Mouse (Mus musculus) myocyte (in vitro differentiated cells): Measurements from ENCODE around the gene Mfrp. TPM values are rescaled to one million over a fixed set of nuclear protein-coding genes. Genes with fewer than 3 reads are reported as not detected.

Experiments
- H3K27me3 ChIP-seq: one replicate; pipeline ENCODE4 v1.6.1; 2011; ENCODE audit not compliant: control insufficient read depth, insufficient read depth, insufficient read length
- H3K36me3 ChIP-seq: one replicate; pipeline ENCODE4 v1.6.1; 2011; ENCODE audit not compliant: control insufficient read depth, insufficient read depth
- H3K4me2 ChIP-seq: one replicate; pipeline ENCODE4 v1.6.1; 2011; ENCODE audit warnings: low read depth, control low read depth
- H3K4me3 ChIP-seq: one replicate; pipeline ENCODE4 v1.5.1; 2011; ENCODE audit warnings: mild to moderate bottlenecking, control low read depth, moderate library complexity
- H3K79me2 ChIP-seq: one replicate; pipeline ENCODE4 v1.6.1; 2011; ENCODE audit not compliant: control insufficient read depth, insufficient read depth
- H3ac ChIP-seq: one replicate; pipeline ENCODE4 v1.6.1; 2011; ENCODE audit not compliant: control insufficient read depth, insufficient read length
- CEBPB ChIP-seq: IDR thresholded peaks from 2 replicates; pipeline ENCODE4 v1.6.1; 2011; ENCODE audit warnings: mild to moderate bottlenecking, moderate library complexity; ENCODE audit not compliant: poor library complexity, insufficient read depth, severe bottlenecking
- E2F4 ChIP-seq: IDR thresholded peaks from one replicate; pipeline ENCODE4 v1.6.1; 2011; ENCODE audit warnings: mild to moderate bottlenecking, control low read depth, moderate library complexity; ENCODE audit not compliant: insufficient read depth
- MAX ChIP-seq: IDR thresholded peaks from one replicate; pipeline ENCODE4 v1.6.1; 2011; ENCODE audit warnings: low read depth, mild to moderate bottlenecking, control low read depth
- MYOD1 ChIP-seq, 3 experiments: IDR thresholded peaks; one replicate each; pipeline ENCODE4 v1.6.1; 2011; ENCODE audit warnings: control low read depth in 2 of 3, low read depth in 2 of 3, mild to moderate bottlenecking in 2 of 3, moderate library complexity in 1 of 3; ENCODE audit not compliant: insufficient read length in 2 of 3, control insufficient read depth in 1 of 3
- MYOG ChIP-seq, 3 experiments: IDR thresholded peaks; one replicate each; pipeline ENCODE4 v1.6.1; 2011; ENCODE audit warnings: control low read depth in 2 of 3, low read depth in 2 of 3, mild to moderate bottlenecking in 2 of 3; ENCODE audit not compliant: insufficient read length in 2 of 3, control insufficient read depth in 1 of 3, insufficient read depth in 1 of 3
- POLR2A ChIP-seq: IDR thresholded peaks from one replicate; pipeline ENCODE4 v1.6.1; 2011; ENCODE audit warnings: low read depth, mild to moderate bottlenecking, control low read depth, moderate library complexity; ENCODE audit not compliant: insufficient read length
- POLR2AphosphoS2 ChIP-seq: IDR thresholded peaks from one replicate; pipeline ENCODE4 v1.6.1; 2011; ENCODE audit warnings: low read depth, control low read depth; ENCODE audit not compliant: insufficient read length
- REST ChIP-seq: IDR thresholded peaks from one replicate; pipeline ENCODE4 v1.6.1; 2011; ENCODE audit warnings: mild to moderate bottlenecking, control low read depth, moderate library complexity; ENCODE audit not compliant: insufficient read depth, insufficient read length
- SRF ChIP-seq: IDR thresholded peaks from one replicate; pipeline ENCODE4 v1.6.1; 2011; ENCODE audit warnings: low read depth; ENCODE audit not compliant: control insufficient read depth, insufficient read length
- TCF12 ChIP-seq: IDR thresholded peaks from one replicate; pipeline ENCODE4 v1.6.1; 2011; ENCODE audit warnings: mild to moderate bottlenecking, control low read depth; ENCODE audit not compliant: poor library complexity, insufficient read depth, severe bottlenecking
- TCF3 ChIP-seq: IDR thresholded peaks from one replicate; pipeline ENCODE4 v1.6.1; 2011; ENCODE audit warnings: low read depth, control low read depth; ENCODE audit not compliant: insufficient read length
- USF1 ChIP-seq: IDR thresholded peaks from one replicate; pipeline ENCODE4 v1.6.1; 2011; ENCODE audit warnings: low read depth, mild to moderate bottlenecking, control low read depth, moderate library complexity
- polyA plus RNA-seq: library from polyadenylated mRNA; unstranded; fragments of >200 nt; fragmentation: generic; extraction: Trizol; gene quantifications from one replicate; pipeline ENCODE4 v1.2.1, GENCODE M21; 2012; ENCODE audit warnings: missing spikeins

The Mfrp gene
- polyA plus RNA-seq, 1 experiment = 0.01 TPM

DNA sequence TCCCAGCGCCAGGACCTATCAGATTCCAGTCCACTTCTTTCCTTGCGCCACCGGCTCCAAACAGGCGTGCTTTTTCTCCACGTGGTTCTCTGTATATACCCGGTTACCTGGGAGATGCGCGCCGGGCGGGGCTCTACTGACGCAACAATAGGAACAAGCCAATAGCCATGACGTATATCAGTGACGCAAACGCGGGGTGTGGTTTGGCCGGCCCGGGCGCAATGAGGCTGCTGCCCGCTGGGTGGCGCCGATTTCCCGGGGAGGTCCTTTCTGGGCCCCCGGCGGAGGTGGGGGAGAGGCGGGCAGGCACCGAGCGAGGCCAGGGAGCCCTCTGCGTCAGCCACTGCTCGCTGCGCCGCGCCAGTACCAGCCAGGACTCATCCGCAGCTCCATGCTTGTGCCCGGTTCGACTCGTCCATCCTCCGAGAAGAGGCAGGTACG lies 34.7 kb upstream of the Mfrp start, which contains the start of gene Usp2:
TSS of gene Usp2 (plus strand) at position 237 of the 441 bp plus-strand sequence.
- peak within 1 kb of the TSS; percentile 84 for H3K4me2 ChIP-seq
- peak within 1 kb of the TSS; percentile 0 for H3ac ChIP-seq
- H3K36me3 ChIP-seq = no peaks in the 10 kb centered on the region
- H3K79me2 ChIP-seq = no peaks in the 10 kb centered on the region
- no peaks in the 10 kb centered on the region for H3K27me3 ChIP-seq
- H3K4me3 ChIP-seq = peak within 1 kb of the TSS; percentile 27
- TF ChIP-seq REST = no peak
- peak; percentile 55; the same call in 1 of the 2 replicates for TF ChIP-seq CEBPB
- peak; percentile 89 for TF ChIP-seq USF1
- TF ChIP-seq MAX = peak; percentile 94
- TF ChIP-seq MYOD1 (IDR thresholded peaks at IDR 0.05; ENCODE audit: control insufficient read depth in 1 of 3, insufficient read length in 2 of 3, low read depth in 2 of 3) = peak in 1 of 3 experiments; percentile 10
- no peak for TF ChIP-seq TCF3
- TF ChIP-seq POLR2A = peak; percentile 80
- TF ChIP-seq POLR2AphosphoS2 = peak; percentile 63
- no peak for TF ChIP-seq SRF
- TF ChIP-seq MYOG (IDR thresholded peaks at IDR 0.05; ENCODE audit: control insufficient read depth in 1 of 3, insufficient read depth in 1 of 3, insufficient read length in 2 of 3, low read depth in 2 of 3) = no peak
- TF ChIP-seq TCF12 = no peak
- no peak for TF ChIP-seq E2F4

DNA sequence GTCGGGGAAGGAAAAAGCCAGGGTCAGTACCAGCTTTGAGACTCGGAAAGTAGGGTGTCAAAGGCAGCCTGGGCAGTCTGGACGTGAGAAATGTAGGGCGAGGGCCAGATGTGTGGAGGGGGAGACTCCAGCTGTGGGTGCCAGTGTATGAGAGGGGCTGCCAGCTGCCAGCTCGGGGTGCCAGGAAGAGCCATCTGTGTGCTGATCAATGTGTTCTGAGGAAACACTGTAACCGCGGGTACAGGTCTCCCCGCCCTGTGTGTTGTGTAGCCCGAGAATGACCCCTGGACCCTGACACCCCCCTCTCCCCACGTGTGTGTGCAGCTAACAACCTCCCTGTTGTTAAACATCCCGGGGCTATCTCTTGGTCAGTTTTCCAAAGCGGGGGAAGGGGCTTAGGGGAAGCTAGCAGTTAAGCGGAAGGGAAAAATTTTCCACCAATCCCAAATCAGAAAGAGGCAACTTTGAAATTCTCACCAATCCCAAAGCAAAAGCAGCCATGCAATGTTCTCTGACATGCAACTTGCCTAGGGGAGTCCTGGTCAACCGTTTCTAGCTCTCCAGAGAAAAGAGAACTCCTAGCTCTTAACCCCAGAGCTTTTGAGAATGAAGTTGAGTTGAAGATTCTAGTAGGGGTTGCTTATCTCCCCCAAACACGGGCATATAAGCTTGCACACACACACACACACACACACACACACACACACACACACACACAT lies 34.1 kb upstream of the Mfrp start:
- H3ac ChIP-seq = peak overlapping the region; percentile 0
- H3K4me3 ChIP-seq = peak overlapping the region; percentile 27
- H3K36me3 ChIP-seq = no peaks in the 10 kb centered on the region
- no peaks in the 10 kb centered on the region for H3K79me2 ChIP-seq
- peak in 1 of 3 experiments; percentile 2 for TF ChIP-seq MYOD1 (IDR thresholded peaks at IDR 0.05; ENCODE audit: control insufficient read depth in 1 of 3, insufficient read length in 2 of 3, low read depth in 2 of 3)
- TF ChIP-seq SRF = no peak
- H3K27me3 ChIP-seq = no peaks in the 10 kb centered on the region
- H3K4me2 ChIP-seq = peak overlapping the region; percentile 84

DNA sequence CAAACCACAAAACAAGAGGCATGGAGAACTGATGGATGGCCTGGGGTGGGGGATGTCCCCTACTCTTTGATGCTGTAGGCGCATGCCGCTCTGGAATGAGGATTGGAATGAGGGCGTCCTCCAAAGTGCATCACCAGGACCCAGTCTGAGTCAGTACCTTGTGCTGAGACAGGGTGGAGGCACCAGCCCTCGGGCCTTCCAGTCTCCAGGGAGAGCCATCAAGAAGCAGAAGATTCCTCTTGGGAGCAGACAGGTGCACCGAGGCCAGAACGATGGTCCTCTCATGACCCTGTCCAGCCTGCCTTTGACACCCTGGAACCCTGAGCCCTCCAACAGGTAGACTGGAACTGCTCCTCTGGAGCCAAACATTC lies 33.6 kb upstream of the Mfrp start:
- Histone ChIP-seq H3K79me2 (no peaks in the 10 kb centered on the region), H3K4me3 (peak overlapping the region; percentile 27), H3K4me2 (peak overlapping the region; percentile 21), H3K36me3 (no peaks in the 10 kb centered on the region), H3K27me3 (no peaks in the 10 kb centered on the region), H3ac (no peak overlapping the region)
- no peak for TF ChIP-seq SRF
- TF ChIP-seq MYOG (IDR thresholded peaks at IDR 0.05; ENCODE audit: control insufficient read depth in 1 of 3, insufficient read depth in 1 of 3, insufficient read length in 2 of 3, low read depth in 2 of 3) = no peak
- TF ChIP-seq MYOD1 (IDR thresholded peaks at IDR 0.05; ENCODE audit: control insufficient read depth in 1 of 3, insufficient read length in 2 of 3, low read depth in 2 of 3) = no peak
- no peak for TF ChIP-seq CEBPB
- no peak for TF ChIP-seq TCF3
- TF ChIP-seq TCF12 = no peak
- no peak for TF ChIP-seq POLR2AphosphoS2
- no peak for TF ChIP-seq MAX
- TF ChIP-seq REST = no peak
- TF ChIP-seq E2F4 = no peak
- no peak for TF ChIP-seq POLR2A
- no peak for TF ChIP-seq USF1

DNA sequence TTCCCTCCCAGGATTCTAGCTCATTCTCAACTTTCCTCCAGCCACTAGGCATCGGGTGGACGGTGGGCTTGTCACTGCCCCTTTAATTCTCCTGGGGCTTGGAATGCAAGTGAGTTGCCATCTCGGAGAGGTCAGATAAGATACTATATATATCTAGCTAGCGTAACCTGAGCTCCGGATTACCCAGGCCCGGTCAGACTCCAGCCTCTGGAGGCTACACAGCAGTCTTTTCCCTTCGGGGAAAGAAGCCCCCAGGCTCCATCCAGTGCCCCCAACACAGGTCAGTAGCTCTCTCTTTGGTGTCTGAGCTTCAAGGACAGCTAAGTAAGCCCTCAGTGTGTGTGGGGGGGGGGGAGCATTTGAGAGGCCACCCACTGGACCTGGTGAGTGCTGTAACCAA lies 32.3 kb upstream of the Mfrp start:
- Histone ChIP-seq H3K79me2 (no peaks in the 10 kb centered on the region), H3K4me2 (peak overlapping the region; percentile 63), H3K4me3 (peak overlapping the region; percentile 7), H3ac (no peak overlapping the region), H3K36me3 (no peaks in the 10 kb centered on the region), H3K27me3 (no peaks in the 10 kb centered on the region)
- no peak for TF ChIP-seq POLR2A
- no peak for TF ChIP-seq SRF
- TF ChIP-seq MYOD1 (IDR thresholded peaks at IDR 0.05; ENCODE audit: control insufficient read depth in 1 of 3, insufficient read length in 2 of 3, low read depth in 2 of 3) = no peak
- no peak for TF ChIP-seq MYOG (IDR thresholded peaks at IDR 0.05; ENCODE audit: control insufficient read depth in 1 of 3, insufficient read depth in 1 of 3, insufficient read length in 2 of 3, low read depth in 2 of 3)
- TF ChIP-seq TCF3 = no peak
- no peak for TF ChIP-seq CEBPB
- TF ChIP-seq POLR2AphosphoS2 = no peak
- no peak for TF ChIP-seq MAX
- TF ChIP-seq TCF12 = no peak
- TF ChIP-seq REST = no peak
- no peak for TF ChIP-seq USF1
- no peak for TF ChIP-seq E2F4
